Mouse (Mus musculus): ENCODE measurements around the gene Prss57.
A peak's percentile ranks its signal among the peaks of the same experiment; 100 is the strongest.

The Prss57 gene

GRCm38 (mm10) chr10:79790861-79791260, at the start of gene Prss57:
Gene Prss57 (minus strand): TSS chr10:79790961.
- DNase-seq (ENCODE audit: low read depth, low spot score) = no peak
- no peaks in the 10 kb centered on the region for H3K36me3 ChIP-seq (ENCODE audit: control insufficient read depth, insufficient read depth, low read length, poor library complexity, severe bottlenecking)
- no peaks in the 10 kb centered on the region for H3K27me3 ChIP-seq (ENCODE audit: control insufficient read depth, insufficient read depth, low read length, poor library complexity, severe bottlenecking)

- Histone ChIP-seq H3K27me3 (ENCODE audit: control insufficient read depth, insufficient read depth, low read length, poor library complexity, severe bottlenecking) (no peaks in the 10 kb centered on the region), H3K36me3 (ENCODE audit: control insufficient read depth, insufficient read depth, low read length, poor library complexity, severe bottlenecking) (no peaks in the 10 kb centered on the region)
- DNase-seq (ENCODE audit: low read depth, low spot score) = no peak
Observed at GRCm38 (mm10) chr10:79840091-79840490, 49.3 kb upstream of the Prss57 start.

- no peaks in the 10 kb centered on the region for H3K36me3 ChIP-seq (ENCODE audit: control insufficient read depth, insufficient read depth, low read length, poor library complexity, severe bottlenecking)
- no peaks in the 10 kb centered on the region for H3K27me3 ChIP-seq (ENCODE audit: control insufficient read depth, insufficient read depth, low read length, poor library complexity, severe bottlenecking)
- DNase-seq (ENCODE audit: low read depth, low spot score) = no peak
Observed at GRCm38 (mm10) chr10:79838151-79838550, 47.4 kb upstream of the Prss57 start.

GRCm38 (mm10) chr10:79836918-79837317, 46.2 kb upstream of the Prss57 start:
- peak; percentile 23 for DNase-seq (ENCODE audit: low read depth, low spot score)
- Histone ChIP-seq H3K36me3 (ENCODE audit: control insufficient read depth, insufficient read depth, low read length, poor library complexity, severe bottlenecking) (no peaks in the 10 kb centered on the region), H3K27me3 (ENCODE audit: control insufficient read depth, insufficient read depth, low read length, poor library complexity, severe bottlenecking) (no peaks in the 10 kb centered on the region)

GRCm38 (mm10) chr10:79834769-79835398, 44.1 kb upstream of the Prss57 start:
- peak; percentile 88 for DNase-seq (ENCODE audit: low read depth, low spot score)

GRCm38 (mm10) chr10:79832786-79833181, 42.0 kb upstream of the Prss57 start:
- DNase-seq (ENCODE audit: low read depth, low spot score) = no peak
- Histone ChIP-seq H3K27me3 (ENCODE audit: control insufficient read depth, insufficient read depth, low read length, poor library complexity, severe bottlenecking) (no peaks in the 10 kb centered on the region), H3K36me3 (ENCODE audit: control insufficient read depth, insufficient read depth, low read length, poor library complexity, severe bottlenecking) (no peaks in the 10 kb centered on the region)

More at GRCm38 (mm10) chr10:79834769-79835398, 44.1 kb upstream of the Prss57 start:
- no peaks in the 10 kb centered on the region for H3K27me3 ChIP-seq (ENCODE audit: control insufficient read depth, insufficient read depth, low read length, poor library complexity, severe bottlenecking)
- no peaks in the 10 kb centered on the region for H3K36me3 ChIP-seq (ENCODE audit: control insufficient read depth, insufficient read depth, low read length, poor library complexity, severe bottlenecking)

- H3K36me3 ChIP-seq (ENCODE audit: control insufficient read depth, insufficient read depth, low read length, poor library complexity, severe bottlenecking) = no peaks in the 10 kb centered on the region
- H3K27me3 ChIP-seq (ENCODE audit: control insufficient read depth, insufficient read depth, low read length, poor library complexity, severe bottlenecking) = no peaks in the 10 kb centered on the region
- DNase-seq (ENCODE audit: low read depth, low spot score) = no peak
Observed at GRCm38 (mm10) chr10:79832026-79832785, 41.4 kb upstream of the Prss57 start.

GRCm38 (mm10) chr10:79831583-79831982, 40.8 kb upstream of the Prss57 start:
- Histone ChIP-seq H3K27me3 (ENCODE audit: control insufficient read depth, insufficient read depth, low read length, poor library complexity, severe bottlenecking) (no peaks in the 10 kb centered on the region), H3K36me3 (ENCODE audit: control insufficient read depth, insufficient read depth, low read length, poor library complexity, severe bottlenecking) (no peaks in the 10 kb centered on the region)
- no peak for DNase-seq (ENCODE audit: low read depth, low spot score)

GRCm38 (mm10) chr10:79824413-79824812, 33.7 kb upstream of the Prss57 start:
- DNase-seq (ENCODE audit: low read depth, low spot score) = no peak
- Histone ChIP-seq H3K36me3 (ENCODE audit: control insufficient read depth, insufficient read depth, low read length, poor library complexity, severe bottlenecking) (no peaks in the 10 kb centered on the region), H3K27me3 (ENCODE audit: control insufficient read depth, insufficient read depth, low read length, poor library complexity, severe bottlenecking) (no peaks in the 10 kb centered on the region)

- no peaks in the 10 kb centered on the region for H3K27me3 ChIP-seq (ENCODE audit: control insufficient read depth, insufficient read depth, low read length, poor library complexity, severe bottlenecking)
- no peak for DNase-seq (ENCODE audit: low read depth, low spot score)
- H3K36me3 ChIP-seq (ENCODE audit: control insufficient read depth, insufficient read depth, low read length, poor library complexity, severe bottlenecking) = no peaks in the 10 kb centered on the region
Observed at GRCm38 (mm10) chr10:79823011-79823410, 32.2 kb upstream of the Prss57 start.

- H3K36me3 ChIP-seq (ENCODE audit: control insufficient read depth, insufficient read depth, low read length, poor library complexity, severe bottlenecking) = no peaks in the 10 kb centered on the region
- no peak for DNase-seq (ENCODE audit: low read depth, low spot score)
- H3K27me3 ChIP-seq (ENCODE audit: control insufficient read depth, insufficient read depth, low read length, poor library complexity, severe bottlenecking) = no peaks in the 10 kb centered on the region
Observed at GRCm38 (mm10) chr10:79822372-79822771, 31.6 kb upstream of the Prss57 start.

- DNase-seq (ENCODE audit: low read depth, low spot score) = no peak
- Histone ChIP-seq H3K36me3 (ENCODE audit: control insufficient read depth, insufficient read depth, low read length, poor library complexity, severe bottlenecking) (no peaks in the 10 kb centered on the region), H3K27me3 (ENCODE audit: control insufficient read depth, insufficient read depth, low read length, poor library complexity, severe bottlenecking) (no peaks in the 10 kb centered on the region)
Observed at GRCm38 (mm10) chr10:79821731-79822130, 31.0 kb upstream of the Prss57 start.

- no peak for DNase-seq (ENCODE audit: low read depth, low spot score)
- Histone ChIP-seq H3K36me3 (ENCODE audit: control insufficient read depth, insufficient read depth, low read length, poor library complexity, severe bottlenecking) (no peaks in the 10 kb centered on the region), H3K27me3 (ENCODE audit: control insufficient read depth, insufficient read depth, low read length, poor library complexity, severe bottlenecking) (no peaks in the 10 kb centered on the region)
Observed at GRCm38 (mm10) chr10:79820782-79821181, 30.0 kb upstream of the Prss57 start, which contains the start of gene Misp. Gene Misp (plus strand): TSS chr10:79820989.

GRCm38 (mm10) chr10:79820277-79820676, 29.5 kb upstream of the Prss57 start:
- no peaks in the 10 kb centered on the region for H3K36me3 ChIP-seq (ENCODE audit: control insufficient read depth, insufficient read depth, low read length, poor library complexity, severe bottlenecking)
- no peak for DNase-seq (ENCODE audit: low read depth, low spot score)

GRCm38 (mm10) chr10:79819606-79820005, 28.8 kb upstream of the Prss57 start:
- no peaks in the 10 kb centered on the region for H3K36me3 ChIP-seq (ENCODE audit: control insufficient read depth, insufficient read depth, low read length, poor library complexity, severe bottlenecking)
- DNase-seq (ENCODE audit: low read depth, low spot score) = no peak
- no peaks in the 10 kb centered on the region for H3K27me3 ChIP-seq (ENCODE audit: control insufficient read depth, insufficient read depth, low read length, poor library complexity, severe bottlenecking)

More at GRCm38 (mm10) chr10:79820277-79820676, 29.5 kb upstream of the Prss57 start:
- H3K27me3 ChIP-seq (ENCODE audit: control insufficient read depth, insufficient read depth, low read length, poor library complexity, severe bottlenecking) = no peaks in the 10 kb centered on the region
